Mouse (Mus musculus): ENCODE results near the gene Slit3. TPM values are rescaled to one million over a fixed set of nuclear protein-coding genes. Genes with fewer than 3 reads are reported as not detected.

The Slit3 gene
- polyA plus RNA-seq, 1 experiment from 2014 or later = 22.2 TPM

GRCm38 (mm10) chr11:35177564-35177963, 56.5 kb downstream of the Slit3 start:
- peaks cover 14% of the 10 kb centered on the region; the same call in 1 of the 2 replicates for H3K36me3 ChIP-seq
- H3K4me3 ChIP-seq = no peak overlapping the region
- H3K27ac ChIP-seq = no peak overlapping the region
- WGBS = 84% methylated on average over 7 of the region's 7 CpGs
- peaks cover 9% of the 10 kb centered on the region for H3K4me1 ChIP-seq
- DNase-seq (ENCODE audit: low spot score) = no peak
- H3K9me3 ChIP-seq = no peaks in the 10 kb centered on the region
- no peaks in the 10 kb centered on the region for H3K27me3 ChIP-seq (ENCODE audit: insufficient read depth, poor library complexity, severe bottlenecking)

GRCm38 (mm10) chr11:35178144-35178817, 57.3 kb downstream of the Slit3 start:
- Histone ChIP-seq H3K27me3 (ENCODE audit: insufficient read depth, poor library complexity, severe bottlenecking) (no peaks in the 10 kb centered on the region), H3K4me1 (peaks cover 9% of the 10 kb centered on the region), H3K27ac (peak overlapping the region; percentile 44), H3K36me3 (peaks cover 7% of the 10 kb centered on the region; the same call in 1 of the 2 replicates), H3K9me3 (no peaks in the 10 kb centered on the region), H3K4me3 (0 out of 2 replicates have a peak overlapping the region, but pooled peaks have one; percentile 5)
- no peak for DNase-seq (ENCODE audit: low spot score)
- 52% methylated on average over 24 of the region's 24 CpGs for WGBS

DNA sequence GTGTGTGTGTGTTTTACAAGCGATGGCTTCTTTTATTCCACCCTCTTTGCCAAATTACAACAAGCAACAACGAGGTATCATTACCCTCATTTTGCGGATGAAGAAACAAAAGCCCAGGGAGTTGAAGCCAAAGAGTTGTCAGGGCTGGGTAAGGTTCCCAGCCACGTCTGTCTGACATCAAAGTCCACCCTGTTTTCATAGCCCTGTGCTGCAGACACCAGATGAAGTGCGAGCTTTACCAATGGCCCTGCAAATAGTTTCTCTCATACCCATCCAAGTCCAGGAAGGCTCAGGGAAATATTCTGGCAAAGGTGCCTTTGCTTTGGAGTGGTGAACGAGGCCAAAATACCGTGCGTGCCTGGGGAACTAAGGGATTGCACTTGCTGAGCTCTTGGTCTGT, 58.3 kb downstream of the Slit3 start:
- WGBS = 75% methylated on average over 8 of the region's 8 CpGs
- Histone ChIP-seq H3K4me3 (no peak overlapping the region), H3K4me1 (peaks cover 9% of the 10 kb centered on the region), H3K9me3 (no peaks in the 10 kb centered on the region), H3K27me3 (ENCODE audit: insufficient read depth, poor library complexity, severe bottlenecking) (no peaks in the 10 kb centered on the region), H3K36me3 (0 out of 2 replicates have a peak, but pooled peaks cover 6% of the 10 kb centered on the region), H3K27ac (no peak overlapping the region)
- DNase-seq (ENCODE audit: low spot score) = no peak

DNA sequence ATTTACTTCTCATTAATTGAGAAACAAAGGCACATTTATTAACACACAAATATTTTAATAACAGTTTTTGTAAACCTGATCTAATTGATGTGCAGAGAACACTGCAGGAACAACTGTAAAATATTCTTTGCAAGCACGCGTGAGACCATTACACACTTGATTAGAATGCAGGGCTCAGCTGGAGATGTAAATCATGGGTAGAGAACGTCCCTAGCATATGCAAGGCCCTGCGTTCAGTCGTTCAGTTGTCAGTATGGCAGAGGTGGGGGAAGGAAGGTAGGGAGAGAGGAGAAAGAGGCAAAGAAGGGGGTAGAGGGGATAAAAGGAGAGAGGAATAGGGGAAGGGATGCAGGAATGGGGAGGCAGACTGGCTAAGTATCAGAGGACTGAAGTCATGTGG, 61.9 kb downstream of the Slit3 start:
- no peaks in the 10 kb centered on the region for H3K27me3 ChIP-seq (ENCODE audit: insufficient read depth, poor library complexity, severe bottlenecking)
- no peak overlapping the region for H3K4me3 ChIP-seq

GRCm38 (mm10) chr11:35194826-35195225, 73.8 kb downstream of the Slit3 start:
- no peaks in the 10 kb centered on the region for H3K4me1 ChIP-seq
- H3K36me3 ChIP-seq = no peaks in the 10 kb centered on the region
- 81% methylated on average over 6 of the region's 6 CpGs for WGBS
- H3K9me3 ChIP-seq = no peaks in the 10 kb centered on the region
- H3K27me3 ChIP-seq (ENCODE audit: insufficient read depth, poor library complexity, severe bottlenecking) = no peaks in the 10 kb centered on the region
- no peak overlapping the region for H3K4me3 ChIP-seq
- DNase-seq (ENCODE audit: low spot score) = peak; percentile 53
- H3K27ac ChIP-seq = no peak overlapping the region

More for the DNA sequence above, 61.9 kb downstream of the Slit3 start:
- peaks cover 12% of the 10 kb centered on the region; the same call in 1 of the 2 replicates for H3K36me3 ChIP-seq
- no peak overlapping the region for H3K27ac ChIP-seq
- H3K4me1 ChIP-seq = peaks cover 9% of the 10 kb centered on the region
- WGBS = 83% methylated on average over 5 of the region's 5 CpGs
- H3K9me3 ChIP-seq = no peaks in the 10 kb centered on the region
- DNase-seq (ENCODE audit: low spot score) = no peak

- no peak for DNase-seq (ENCODE audit: low spot score)
- H3K27ac ChIP-seq = no peak overlapping the region
- no peaks in the 10 kb centered on the region for H3K9me3 ChIP-seq
- no peaks in the 10 kb centered on the region for H3K4me1 ChIP-seq
- H3K4me3 ChIP-seq = no peak overlapping the region
- H3K27me3 ChIP-seq (ENCODE audit: insufficient read depth, poor library complexity, severe bottlenecking) = no peaks in the 10 kb centered on the region
- H3K36me3 ChIP-seq = no peaks in the 10 kb centered on the region
- 82% methylated on average over 7 of the region's 7 CpGs for WGBS
Observed at GRCm38 (mm10) chr11:35196777-35197176, 75.8 kb downstream of the Slit3 start.

- Histone ChIP-seq H3K4me3 (no peak overlapping the region), H3K4me1 (0 out of 2 replicates have a peak, but pooled peaks cover 3% of the 10 kb centered on the region), H3K36me3 (no peaks in the 10 kb centered on the region), H3K27ac (no peak overlapping the region), H3K27me3 (ENCODE audit: insufficient read depth, poor library complexity, severe bottlenecking) (no peaks in the 10 kb centered on the region), H3K9me3 (no peaks in the 10 kb centered on the region)
- peak; percentile 38 for DNase-seq (ENCODE audit: low spot score)
- 89% methylated on average over 6 of the region's 6 CpGs for WGBS
Observed at GRCm38 (mm10) chr11:35198537-35199088, 77.6 kb downstream of the Slit3 start.

GRCm38 (mm10) chr11:35202332-35202731, 81.3 kb downstream of the Slit3 start:
- Histone ChIP-seq H3K27me3 (ENCODE audit: insufficient read depth, poor library complexity, severe bottlenecking) (no peaks in the 10 kb centered on the region), H3K4me1 (peaks cover 13% of the 10 kb centered on the region), H3K36me3 (no peaks in the 10 kb centered on the region), H3K4me3 (no peak overlapping the region), H3K9me3 (no peaks in the 10 kb centered on the region), H3K27ac (no peak overlapping the region)
- peak; percentile 35 for DNase-seq (ENCODE audit: low spot score)
- WGBS = 77% methylated on average over 5 of the region's 5 CpGs

DNA sequence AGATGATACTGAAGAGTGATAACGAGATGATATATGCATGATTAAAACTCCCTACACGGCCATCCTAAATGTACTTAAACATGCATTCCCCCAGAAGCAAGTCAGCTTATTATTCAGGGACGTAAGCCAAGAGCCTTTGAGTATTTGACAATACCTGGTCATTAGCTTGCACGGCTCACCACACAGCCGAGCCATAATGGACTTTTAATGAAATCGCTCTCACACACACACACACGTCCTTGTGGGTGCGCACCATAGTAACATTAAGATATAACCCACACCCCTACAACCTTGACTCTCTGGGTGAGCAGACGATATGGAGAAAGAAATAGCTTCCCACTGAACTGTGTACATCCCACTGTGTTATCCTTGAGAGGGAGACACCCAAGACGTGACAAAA, 82.6 kb downstream of the Slit3 start:
- peak; percentile 9 for DNase-seq (ENCODE audit: low spot score)
- H3K4me3 ChIP-seq = no peak overlapping the region
- H3K27ac ChIP-seq = no peak overlapping the region
- 75% methylated on average over 10 of the region's 10 CpGs for WGBS
- H3K9me3 ChIP-seq = no peaks in the 10 kb centered on the region
- H3K36me3 ChIP-seq = no peaks in the 10 kb centered on the region
- H3K27me3 ChIP-seq (ENCODE audit: insufficient read depth, poor library complexity, severe bottlenecking) = no peaks in the 10 kb centered on the region
- H3K4me1 ChIP-seq = peaks cover 13% of the 10 kb centered on the region

DNA sequence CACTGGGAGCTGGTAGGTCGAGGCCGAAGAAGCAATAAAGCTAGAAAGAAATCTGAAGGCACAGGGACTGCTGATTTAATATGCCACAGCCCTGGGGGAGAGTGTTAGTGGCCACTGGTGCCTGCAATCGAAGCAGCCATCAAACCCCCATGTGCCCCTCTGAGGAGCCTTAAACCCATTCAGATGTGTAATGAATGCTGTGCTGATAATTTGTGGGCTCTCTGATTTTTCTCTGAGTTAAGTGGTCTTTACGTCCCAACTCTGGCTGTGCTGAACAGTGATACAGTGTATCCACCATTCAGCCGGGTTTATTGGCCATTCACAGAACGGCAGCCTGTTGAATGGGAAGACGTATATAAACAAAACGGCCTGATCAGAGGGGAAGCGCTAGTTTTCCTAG, 83.1 kb downstream of the Slit3 start:
- Histone ChIP-seq H3K27me3 (ENCODE audit: insufficient read depth, poor library complexity, severe bottlenecking) (no peaks in the 10 kb centered on the region), H3K27ac (no peak overlapping the region), H3K9me3 (no peaks in the 10 kb centered on the region), H3K36me3 (no peaks in the 10 kb centered on the region), H3K4me1 (peaks cover 13% of the 10 kb centered on the region), H3K4me3 (no peak overlapping the region)
- DNase-seq (ENCODE audit: low spot score) = no peak
- WGBS = 63% methylated on average over 9 of the region's 9 CpGs

DNA sequence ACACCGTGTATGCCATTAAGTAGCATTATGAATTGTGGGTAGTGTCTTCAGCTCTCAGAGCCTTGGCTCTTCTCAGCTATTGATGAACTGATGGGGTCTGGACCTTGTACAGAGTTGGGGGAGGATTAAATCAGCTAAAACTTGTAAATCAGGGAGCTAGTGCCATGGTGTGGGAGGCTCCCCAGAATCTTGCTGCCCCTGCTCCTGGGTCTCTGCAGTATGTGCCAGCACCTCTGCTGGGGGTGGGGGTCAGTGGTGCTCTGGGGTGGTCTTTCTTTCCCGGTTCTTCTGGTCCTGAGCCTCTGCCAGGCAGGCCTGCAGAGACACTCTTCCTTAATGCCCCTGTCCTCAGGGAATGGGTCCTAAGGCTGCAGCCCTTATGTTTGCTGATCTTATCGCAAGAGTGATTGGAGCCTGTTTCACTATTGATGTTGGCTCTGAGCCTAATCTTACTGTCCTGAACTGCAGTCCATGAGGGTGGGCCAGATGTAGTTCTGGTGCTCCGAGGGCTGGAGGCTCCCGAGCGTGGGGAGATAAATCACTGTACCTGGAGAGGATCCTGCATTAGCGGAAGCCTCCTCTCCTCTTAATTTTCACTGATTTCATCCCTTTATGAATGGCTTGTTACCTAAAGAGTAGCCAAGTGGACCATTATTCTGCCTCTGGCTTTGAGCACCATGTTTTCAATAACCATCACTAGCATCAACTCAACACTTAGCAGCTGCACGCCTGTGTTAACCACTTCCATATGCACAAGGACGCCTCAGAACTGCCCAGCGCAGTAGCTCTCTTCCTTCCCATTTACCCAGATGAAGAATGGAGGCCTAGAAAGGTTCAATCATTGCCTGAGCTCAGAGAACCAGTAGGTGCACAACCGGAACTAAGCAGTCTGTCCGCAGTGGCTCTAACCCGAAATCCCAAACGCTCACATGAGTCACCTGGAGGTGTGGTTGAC, 90.0 kb downstream of the Slit3 start:
- Histone ChIP-seq H3K27me3 (ENCODE audit: insufficient read depth, poor library complexity, severe bottlenecking) (no peaks in the 10 kb centered on the region), H3K27ac (peak overlapping the region; percentile 47; the same call in 1 of the 2 replicates), H3K9me3 (no peaks in the 10 kb centered on the region), H3K36me3 (peaks cover 8% of the 10 kb centered on the region; the same call in 1 of the 2 replicates), H3K4me3 (no peak overlapping the region), H3K4me1 (peaks cover 23% of the 10 kb centered on the region)
- WGBS = 76% methylated on average over 14 of the region's 14 CpGs
- DNase-seq (ENCODE audit: low spot score) = no peak

- no peak for DNase-seq (ENCODE audit: low spot score)
- Histone ChIP-seq H3K4me1 (peaks cover 12% of the 10 kb centered on the region), H3K36me3 (no peaks in the 10 kb centered on the region), H3K9me3 (no peaks in the 10 kb centered on the region), H3K27ac (no peak overlapping the region), H3K27me3 (ENCODE audit: insufficient read depth, poor library complexity, severe bottlenecking) (no peaks in the 10 kb centered on the region), H3K4me3 (no peak overlapping the region)
- WGBS = 69% methylated on average over 4 of the region's 4 CpGs
Observed at GRCm38 (mm10) chr11:35224025-35224424, 103.0 kb downstream of the Slit3 start.
